Mouse (Mus musculus) activated CD4-positive, CD25-positive, alpha-beta regulatory T cell (primary cell): ENCODE measurements around the gene Tinf2. TPM values are rescaled to one million over a fixed set of nuclear protein-coding genes. Genes with fewer than 3 reads are reported as not detected.

ENCODE experiments used
- polyA plus RNA-seq, 2 experiments: library from polyadenylated mRNA; unstranded; fragments of 100-300 nt; shearing (Covaris generic); gene quantifications; one replicate each; pipeline ENCODE4 v1.2.1; 2017

The Tinf2 gene
- 10 to 100 TPM; 50.8 to 60.2 TPM for polyA plus RNA-seq

GRCm38 (mm10) chr14:55681160-55682117, at the start of gene Tinf2:
Gene Tinf2, minus strand, starts transcription at chr14:55681820.

DNA sequence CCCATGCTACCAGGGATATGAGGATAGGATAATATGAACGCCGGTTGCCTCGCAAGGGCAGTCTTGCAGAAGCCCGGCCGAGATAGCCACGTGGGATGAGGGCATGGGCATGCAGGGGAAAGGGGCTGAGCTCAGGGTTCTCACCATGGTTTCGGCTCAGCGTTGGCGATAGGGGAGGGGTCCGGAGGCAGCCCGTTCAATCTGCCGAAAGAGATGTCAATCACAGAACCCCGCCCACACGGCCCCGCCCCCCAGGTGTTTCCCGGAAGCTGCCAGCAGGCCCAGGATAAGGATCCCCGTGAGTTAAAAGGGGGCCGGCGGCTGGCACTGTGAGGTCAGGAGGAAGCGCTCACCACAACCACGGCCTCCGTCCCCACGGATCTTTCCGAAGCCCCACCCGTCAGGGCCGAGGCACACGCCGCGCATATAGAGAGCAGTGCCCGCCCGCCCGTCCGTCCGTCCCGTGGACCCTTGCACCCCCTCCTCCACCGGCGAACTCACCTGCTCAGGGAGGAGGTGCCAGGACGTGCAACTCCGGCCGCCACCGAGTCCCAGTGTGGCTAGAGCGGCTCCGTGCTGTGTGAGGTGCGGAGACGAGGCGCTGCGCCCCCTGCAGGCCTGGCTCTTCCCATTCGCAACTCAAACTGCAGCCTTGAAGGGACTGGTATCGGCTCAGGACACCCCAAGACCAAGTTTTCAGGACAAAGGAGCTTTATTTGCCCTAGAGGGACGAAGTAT, 40.2 kb upstream of the Tinf2 start, which contains the start of gene Rabggta:
Gene Rabggta (minus strand): TSS at position 564 of the 738 bp plus-strand sequence.

DNA sequence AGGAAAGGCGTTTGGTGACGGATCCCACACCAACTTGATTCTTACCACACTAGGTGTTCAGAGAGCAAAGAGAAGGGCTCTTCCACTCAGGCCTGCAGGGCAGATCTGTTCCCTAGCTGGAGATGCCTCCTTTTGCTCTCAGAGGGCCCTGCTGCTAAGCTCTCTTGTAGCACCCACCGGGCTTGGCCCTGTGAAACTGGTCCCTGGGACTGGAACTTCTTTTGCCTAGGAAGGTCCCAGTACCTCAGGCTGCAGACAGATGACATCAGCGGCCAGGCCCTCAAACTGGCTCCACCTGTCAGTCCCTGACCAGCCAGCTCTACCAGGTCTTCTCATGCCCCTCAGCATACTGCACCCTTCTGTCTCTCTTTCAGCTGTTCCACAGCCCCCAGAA, 32.1 kb upstream of the Tinf2 start, which contains the start of gene Tgm1:
Gene Tgm1 (minus strand): TSS at position 198 of the 394 bp plus-strand sequence.

GRCm38 (mm10) chr14:55671833-55672740, 9.5 kb downstream of the Tinf2 start, which contains the start of the genes Gmpr2 and Nedd8:
Gene Gmpr2, plus strand, starts transcription at chr14:55671941.
Gene Nedd8, minus strand, starts transcription at chr14:55672124.

DNA sequence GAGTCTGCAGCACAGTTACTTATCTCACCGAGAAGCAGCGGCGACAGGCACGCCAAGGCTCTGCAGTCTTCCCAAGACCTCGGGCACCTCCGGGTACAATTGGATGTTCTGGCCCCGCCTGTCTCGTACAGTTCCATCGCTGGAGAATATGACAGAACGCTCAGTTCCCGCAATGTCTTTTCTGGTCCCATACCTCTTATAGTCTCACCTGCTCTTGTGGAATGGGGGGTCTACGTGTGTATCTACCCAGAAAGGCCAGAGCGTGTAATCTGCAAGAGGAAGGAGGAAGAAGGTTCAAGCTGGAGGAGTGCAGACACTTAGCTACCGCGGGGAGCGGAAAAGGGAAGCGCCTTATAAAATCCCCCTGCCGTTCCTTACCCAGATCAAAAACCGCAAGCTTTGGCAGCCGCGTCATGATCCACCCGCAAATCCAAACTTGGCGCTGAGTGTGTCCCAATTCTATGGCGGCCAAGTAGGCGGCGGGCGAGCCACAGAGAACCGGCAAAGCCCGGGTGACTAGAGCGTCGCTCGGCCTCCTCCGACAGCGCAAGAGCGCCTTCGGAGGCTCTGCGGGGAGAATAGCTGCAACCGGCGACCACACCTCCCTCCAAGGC, 21.6 kb downstream of the Tinf2 start, which contains the start of gene Mdp1:
Gene Mdp1 (minus strand): TSS at position 549 of the 614 bp plus-strand sequence.

GRCm38 (mm10) chr14:55649884-55650283, 31.7 kb downstream of the Tinf2 start, which contains the start of gene Tssk4:
Gene Tssk4, plus strand, starts transcription at chr14:55650184.

DNA sequence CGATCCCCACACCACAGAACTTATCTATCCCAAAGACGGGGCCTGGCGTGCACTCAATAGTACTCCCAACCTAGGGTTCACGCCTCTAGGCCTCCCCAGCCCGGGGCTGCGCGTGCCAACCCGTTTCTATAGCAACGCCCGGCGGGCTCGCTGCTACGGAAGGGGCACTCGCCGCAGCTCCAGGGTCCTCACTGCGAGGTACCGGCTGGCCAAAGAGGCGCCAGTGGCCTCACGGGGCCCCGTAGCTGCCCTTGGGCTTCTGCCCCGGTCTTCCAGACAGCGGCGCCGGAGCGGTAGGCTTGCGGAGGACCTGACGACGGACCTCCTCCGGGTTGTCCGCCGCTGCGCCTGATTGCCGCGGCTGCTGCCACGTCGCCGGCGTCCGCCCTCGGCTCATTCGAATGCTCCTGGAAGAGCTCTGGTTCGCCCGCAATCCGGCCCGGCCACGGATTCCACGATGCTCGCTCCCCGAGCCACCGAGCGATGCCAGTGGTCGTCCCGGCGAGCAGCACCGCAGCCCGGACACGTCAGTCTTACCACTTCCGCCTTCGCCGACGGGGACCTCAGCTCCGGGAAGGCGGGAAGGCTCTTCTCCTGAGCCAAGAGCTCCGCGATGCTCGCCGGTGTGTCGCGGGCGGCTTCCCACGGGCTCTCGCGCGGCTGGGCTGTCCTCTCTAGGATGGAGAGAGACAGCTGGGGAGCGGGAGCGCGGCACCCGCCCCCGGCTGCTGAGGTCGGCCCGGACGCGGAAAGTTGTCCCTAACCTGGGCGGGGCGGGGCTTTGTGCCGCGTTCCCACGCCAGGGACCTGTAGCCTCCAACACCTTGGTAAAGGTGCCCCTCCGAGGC, 38.3 kb downstream of the Tinf2 start, which contains the start of gene Tm9sf1:
Gene Tm9sf1 (minus strand): TSS at position 747 of the 848 bp plus-strand sequence.

GRCm38 (mm10) chr14:55637795-55638194, 43.8 kb downstream of the Tinf2 start, which contains the start of gene Gm49378:
Gene Gm49378, minus strand, starts transcription at chr14:55637895.

GRCm38 (mm10) chr14:55635523-55636007, 46.1 kb downstream of the Tinf2 start, which contains the start of gene Ipo4:
Gene Ipo4, minus strand, starts transcription at chr14:55635957.

Other genes starting within 250 kb of the Tinf2 start
- gene Dhrs4, start 203.1 kb downstream of the Tinf2 start, polyA plus RNA-seq, result 10 to 100 TPM; 46.9 to 50.3 TPM
- 1 to 10 TPM in 1 of 2 experiments, under 1 TPM in 1; 0.97 to 1.0 TPM for gene Carmil3, start 191.2 kb downstream of the Tinf2 start, polyA plus RNA-seq
- under 1 TPM in 1 of 2 experiments, not detected in 1; 0.75 TPM for gene Cpne6, start 171.4 kb downstream of the Tinf2 start, polyA plus RNA-seq
- under 1 TPM; 0.11 to 0.16 TPM for gene Nrl, start 156.8 kb downstream of the Tinf2 start, polyA plus RNA-seq
- gene Pck2, start 141.6 kb downstream of the Tinf2 start, polyA plus RNA-seq, result 10 to 100 TPM in 1 of 2 experiments, 1 to 10 TPM in 1; 9.6 to 27.7 TPM
- gene Dcaf11, start 121.8 kb downstream of the Tinf2 start, polyA plus RNA-seq, result 100 to 1,000 TPM; 127 to 137 TPM
- 1 to 10 TPM; 2.3 to 5.0 TPM for gene A730061H03Rik, start 121.4 kb downstream of the Tinf2 start, polyA plus RNA-seq
- not detected for gene Fitm1, start 106.2 kb downstream of the Tinf2 start, polyA plus RNA-seq
- 1,000 to 10,000 TPM; 1,262 to 1,326 TPM for gene Psme1, start 103.7 kb downstream of the Tinf2 start, polyA plus RNA-seq
- 10 to 100 TPM; 29.1 to 38.6 TPM for gene Emc9, start 96.5 kb downstream of the Tinf2 start, polyA plus RNA-seq
- gene Psme2, start 90.7 kb downstream of the Tinf2 start, polyA plus RNA-seq, result 1,000 to 10,000 TPM; 1,039 to 1,128 TPM
- 10 to 100 TPM; 30.5 to 62.2 TPM for gene Rnf31, start 90.1 kb downstream of the Tinf2 start, polyA plus RNA-seq
- gene Irf9, start 78.2 kb downstream of the Tinf2 start, polyA plus RNA-seq, result 100 to 1,000 TPM; 169 to 197 TPM
- gene Rec8, start 63.8 kb downstream of the Tinf2 start, polyA plus RNA-seq, result 1 to 10 TPM; 2.8 to 5.6 TPM
- 10 to 100 TPM; 31.1 to 45.2 TPM for gene Ipo4, start 45.9 kb downstream of the Tinf2 start, polyA plus RNA-seq
- 1 to 10 TPM; 1.6 to 2.2 TPM for gene Gm49378, start 43.9 kb downstream of the Tinf2 start, polyA plus RNA-seq
- 10 to 100 TPM; 64.4 to 75.6 TPM for gene Tm9sf1, start 38.0 kb downstream of the Tinf2 start, polyA plus RNA-seq
- gene Tssk4, start 31.6 kb downstream of the Tinf2 start, polyA plus RNA-seq, result 1 to 10 TPM; 1.3 to 1.6 TPM
- gene Mdp1, start 21.3 kb downstream of the Tinf2 start, polyA plus RNA-seq, result 100 to 1,000 TPM; 101 to 105 TPM
- gene Gmpr2, start 9.9 kb downstream of the Tinf2 start, polyA plus RNA-seq, result 10 to 100 TPM; 34.4 to 55.8 TPM
- 100 to 1,000 TPM; 479 to 482 TPM for gene Nedd8, start 9.7 kb downstream of the Tinf2 start, polyA plus RNA-seq
- under 1 TPM; 0.32 to 0.81 TPM for gene Tgm1, start 32.1 kb upstream of the Tinf2 start, polyA plus RNA-seq
- 10 to 100 TPM; 57.8 to 79.6 TPM for gene Rabggta, start 40.4 kb upstream of the Tinf2 start, polyA plus RNA-seq
- 10 to 100 TPM; 39.5 to 63.1 TPM for gene Dhrs1, start 63.9 kb upstream of the Tinf2 start, polyA plus RNA-seq
- gene Nop9, start 63.9 kb upstream of the Tinf2 start, polyA plus RNA-seq, result 10 to 100 TPM; 38.9 to 45.7 TPM
- not detected for gene Cideb, start 76.6 kb upstream of the Tinf2 start, polyA plus RNA-seq
- under 1 TPM; 0.17 to 0.21 TPM for gene Ltb4r2, start 79.6 kb upstream of the Tinf2 start, polyA plus RNA-seq
- gene Ltb4r1, start 84.1 kb upstream of the Tinf2 start, polyA plus RNA-seq, result 10 to 100 TPM; 13.2 to 19.4 TPM
- under 1 TPM; 0.16 to 0.32 TPM for gene Adcy4, start 102.3 kb upstream of the Tinf2 start, polyA plus RNA-seq
- gene Ripk3, start 107.0 kb upstream of the Tinf2 start, polyA plus RNA-seq, result 100 to 1,000 TPM in 1 of 2 experiments, 10 to 100 TPM in 1; 72.7 to 103 TPM
- not detected for gene Nfatc4, start 141.3 kb upstream of the Tinf2 start, polyA plus RNA-seq
- under 1 TPM; 0.15 to 0.99 TPM for gene Nynrin, start 172.2 kb upstream of the Tinf2 start, polyA plus RNA-seq
- under 1 TPM; 0.22 to 0.31 TPM for gene Cbln3, start 202.6 kb upstream of the Tinf2 start, polyA plus RNA-seq
- gene Khnyn, start 203.1 kb upstream of the Tinf2 start, polyA plus RNA-seq, result 10 to 100 TPM; 26.8 to 67.7 TPM
- 10 to 100 TPM; 53.9 to 72.7 TPM for gene Sdr39u1, start 218.5 kb upstream of the Tinf2 start, polyA plus RNA-seq